Mouse (Mus musculus): Measurements from ENCODE around the gene Olfr378.

Olfr378 gene

DNA sequence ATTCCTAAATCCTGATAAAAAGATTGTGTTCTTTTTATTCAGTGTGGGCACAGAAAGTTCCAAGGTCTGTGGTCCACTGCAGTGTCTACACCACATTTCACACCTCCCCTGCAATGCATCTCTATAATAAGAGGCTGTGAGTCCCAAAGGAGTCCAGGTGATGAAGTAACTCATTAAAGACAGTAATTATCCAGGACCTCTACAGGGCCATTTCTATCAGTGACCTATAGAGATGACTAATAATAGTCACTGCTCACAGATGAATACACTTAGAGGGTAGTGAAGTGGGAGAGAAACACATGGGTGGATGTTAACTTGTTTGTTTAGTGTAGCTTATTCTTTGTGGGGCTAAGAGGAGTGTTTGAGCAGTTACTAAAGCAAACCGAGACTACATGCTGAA lies at the start of gene Olfr378:
Gene Olfr378, minus strand, starts transcription at position 101 of the 400 bp plus-strand sequence.
- no peak for DNase-seq (ENCODE audit: low read depth)

DNA sequence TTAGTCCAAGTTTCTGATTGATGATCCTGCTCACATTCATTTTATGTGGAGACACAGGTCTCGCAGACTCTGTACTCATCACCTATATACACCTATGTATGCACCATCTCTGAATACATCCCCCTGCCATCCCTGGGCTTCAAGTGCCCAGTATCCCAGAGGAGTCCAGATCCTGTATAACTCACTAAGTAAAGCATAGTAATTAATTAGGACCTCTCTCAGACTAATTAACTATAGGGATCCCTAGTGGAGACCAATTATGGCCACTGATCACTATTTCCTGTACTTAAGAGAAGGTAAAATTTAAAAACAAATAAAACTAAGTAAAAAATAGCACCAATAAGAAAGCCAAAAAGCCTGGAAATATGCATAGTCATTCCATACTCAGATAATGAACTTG lies 29.1 kb upstream of the Olfr378 start, which contains the start of gene Olfr380:
Gene Olfr380, minus strand, starts transcription at position 101 of the 400 bp plus-strand sequence.
- DNase-seq (ENCODE audit: low read depth): no peak

DNA sequence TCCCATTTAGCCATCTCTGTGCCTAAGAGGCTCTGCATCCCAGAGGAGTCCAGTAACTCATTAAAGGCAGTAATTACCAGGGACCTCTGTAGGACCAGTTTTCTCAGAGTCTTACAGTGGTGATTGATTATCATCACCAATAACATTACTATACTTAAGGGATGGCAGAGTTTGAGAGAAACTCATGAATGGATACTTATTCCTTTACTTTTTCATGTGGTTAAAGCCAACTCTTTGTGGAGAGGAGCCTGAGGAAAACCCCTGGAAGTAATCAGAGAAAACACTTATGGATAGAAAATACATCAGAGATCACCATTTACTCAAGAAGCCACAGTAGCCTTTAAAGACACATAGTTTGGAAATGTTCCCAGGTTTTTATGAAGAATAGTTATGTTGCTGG lies 28.8 kb downstream of the Olfr378 start, which contains the start of gene Olfr1:
Gene Olfr1, minus strand, starts transcription at position 101 of the 400 bp plus-strand sequence.
- DNase-seq (ENCODE audit: low read depth): no peak

DNA sequence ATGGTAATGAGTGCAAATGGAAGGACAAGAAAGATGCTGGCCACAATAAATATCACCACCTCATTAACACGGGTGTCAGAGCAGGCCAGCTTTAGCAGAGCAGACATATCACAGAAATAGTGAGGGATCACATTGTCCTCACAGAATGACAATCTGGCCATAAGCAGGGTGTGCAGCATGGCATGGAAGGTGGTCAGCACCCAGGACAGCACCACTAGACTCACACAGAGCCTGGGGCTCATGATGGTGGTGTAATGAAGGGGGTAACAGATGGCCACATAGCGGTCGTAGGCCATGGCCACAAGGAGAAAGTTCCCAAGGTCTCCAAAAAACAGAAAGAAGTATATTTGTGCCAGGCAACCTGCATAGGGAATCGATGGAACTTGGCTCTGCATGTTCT lies 32.9 kb downstream of the Olfr378 start:
- no peak for DNase-seq (ENCODE audit: low read depth)

All from c-Kit-positive CD71-negative TER-119-negative erythroid progenitor cells, embryonic 14.5 days (primary cell).